Mouse (Mus musculus): ENCODE measurements around the gene Hs1bp3. TPM values are rescaled to one million over a fixed set of nuclear protein-coding genes. Genes with fewer than 3 reads are reported as not detected.

Gene Hs1bp3
- total RNA-seq, 2 experiments from 2014 or later = 10.2 to 10.4 TPM

DNA sequence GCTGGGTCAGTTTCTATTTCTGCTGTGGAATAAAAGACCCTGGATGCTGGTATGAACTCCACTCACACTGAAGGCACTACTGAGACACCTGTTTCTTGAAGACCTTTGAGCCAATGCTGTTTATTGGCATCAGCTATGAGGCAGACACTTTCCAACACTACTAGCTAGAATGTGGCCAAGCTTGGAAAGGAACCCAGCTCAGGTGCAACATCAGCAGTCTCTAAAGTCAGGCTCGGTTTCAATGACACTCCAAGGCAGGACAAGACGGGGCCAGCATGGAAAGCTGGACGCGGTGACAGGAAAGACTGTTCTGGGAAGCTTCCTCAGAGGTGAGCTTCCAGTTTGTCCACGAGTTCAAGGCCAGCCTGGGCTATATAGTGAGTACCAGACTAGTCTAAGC is 80.0 kb downstream of the Hs1bp3 start:
- no peak for DNase-seq (ENCODE audit: low spot score in 2 of 2)

Other genes with a start within 250 kb of the Hs1bp3 start
- gene Ldah, start 105.3 kb upstream of the Hs1bp3 start, total RNA-seq (2021) = 10 to 100 TPM; 17.1 to 19.3 TPM
- not detected for gene Gdf7, start 11.5 kb upstream of the Hs1bp3 start, total RNA-seq (2021)
- 100 to 1,000 TPM; 111 to 115 TPM for gene Rhob, start 186.6 kb downstream of the Hs1bp3 start, total RNA-seq (2021)